Mouse (Mus musculus) liver, embryonic 13.5 days (tissue): Measurements from ENCODE around the gene P4ha2. TPM values are rescaled to one million over a fixed set of nuclear protein-coding genes. Genes with fewer than 3 reads are reported as not detected.

Experiments used
- ATAC-seq: fragments of 200-750 bp; cut with Nextera tagmentation; 2 replicates; pipeline ENCODE4 v1.8.0; 2017; ENCODE audit warnings: low read depth, mild to moderate bottlenecking, moderate number of reproducible peaks, moderate library complexity
- DNase-seq: peaks from one replicate; pipeline ENCODE4 v3.0.0; 2022
- H3K27ac ChIP-seq: fragments of 300-500 bp; sonication (generic); 2 replicates; pipeline ENCODE4 v1.5.1; 2015; ENCODE audit warnings: moderate library complexity, mild to moderate bottlenecking, inconsistent platforms
- H3K27me3 ChIP-seq: fragments of 300-500 bp; sonication (generic); 2 replicates; pipeline ENCODE4 v1.6.1; 2015; ENCODE audit warnings: mild to moderate bottlenecking, inconsistent platforms
- H3K36me3 ChIP-seq: fragments of 300-500 bp; sonication (generic); 2 replicates; pipeline ENCODE4 v1.6.1; 2015; ENCODE audit warnings: mild to moderate bottlenecking, inconsistent platforms
- H3K4me1 ChIP-seq: fragments of 300-500 bp; sonication (generic); replicated peaks from 2 replicates; pipeline ENCODE4 v1.6.1; 2015; ENCODE audit warnings: inconsistent platforms
- H3K4me2 ChIP-seq: fragments of 300-500 bp; sonication (generic); 2 replicates; pipeline ENCODE4 v1.6.1; 2015; ENCODE audit warnings: inconsistent platforms, mild to moderate bottlenecking, moderate library complexity
- H3K4me3 ChIP-seq: fragments of 300-500 bp; sonication (generic); replicated peaks from 2 replicates; pipeline ENCODE4 v1.5.1; 2015; ENCODE audit warnings: mild to moderate bottlenecking, inconsistent platforms
- H3K9ac ChIP-seq: fragments of 300-500 bp; sonication (generic); 2 replicates; pipeline ENCODE4 v1.6.1; 2015; ENCODE audit warnings: mild to moderate bottlenecking, inconsistent platforms
- H3K9me3 ChIP-seq: fragments of 300-500 bp; sonication (generic); replicated peaks from 2 replicates; pipeline ENCODE4 v1.6.1; 2016; ENCODE audit warnings: inconsistent platforms
- WGBS: fragments of 180-500 bp; shearing (Covaris S2); methylation state at CpG from one replicate; pipeline ENCODE4 v1.1.7; 2015; ENCODE audit not compliant: insufficient replicate concordance; 5-methylcytosine and 5-hydroxymethylcytosine counted together
- polyA plus RNA-seq: library from polyadenylated mRNA; unstranded; fragments of >200 nt; fragmentation: Nextera tagmentation; extraction: Ambion mirVana; gene quantifications from 2 replicates; pipeline ENCODE4 v1.2.1, GENCODE M21; 2015

P4ha2 gene
- polyA plus RNA-seq, 1 experiment from 2014 or later: 4.4 TPM

- ATAC-seq (no peak), DNase-seq (no peak)
- no peaks in the 10 kb centered on the region for H3K36me3 ChIP-seq
- H3K4me2 ChIP-seq: no peak overlapping the region
- no peak overlapping the region for H3K4me3 ChIP-seq
- WGBS: 75% methylated on average over 7 of the region's 7 CpGs
- H3K27ac ChIP-seq: no peak overlapping the region
- H3K9me3 ChIP-seq: no peaks in the 10 kb centered on the region
- H3K4me1 ChIP-seq: peaks cover 15% of the 10 kb centered on the region
- no peak overlapping the region for H3K9ac ChIP-seq
- no peaks in the 10 kb centered on the region for H3K27me3 ChIP-seq
These were observed 11.4 kb downstream of the P4ha2 start for GRCm38 (mm10) chr11:54111291-54111690.

DNA sequence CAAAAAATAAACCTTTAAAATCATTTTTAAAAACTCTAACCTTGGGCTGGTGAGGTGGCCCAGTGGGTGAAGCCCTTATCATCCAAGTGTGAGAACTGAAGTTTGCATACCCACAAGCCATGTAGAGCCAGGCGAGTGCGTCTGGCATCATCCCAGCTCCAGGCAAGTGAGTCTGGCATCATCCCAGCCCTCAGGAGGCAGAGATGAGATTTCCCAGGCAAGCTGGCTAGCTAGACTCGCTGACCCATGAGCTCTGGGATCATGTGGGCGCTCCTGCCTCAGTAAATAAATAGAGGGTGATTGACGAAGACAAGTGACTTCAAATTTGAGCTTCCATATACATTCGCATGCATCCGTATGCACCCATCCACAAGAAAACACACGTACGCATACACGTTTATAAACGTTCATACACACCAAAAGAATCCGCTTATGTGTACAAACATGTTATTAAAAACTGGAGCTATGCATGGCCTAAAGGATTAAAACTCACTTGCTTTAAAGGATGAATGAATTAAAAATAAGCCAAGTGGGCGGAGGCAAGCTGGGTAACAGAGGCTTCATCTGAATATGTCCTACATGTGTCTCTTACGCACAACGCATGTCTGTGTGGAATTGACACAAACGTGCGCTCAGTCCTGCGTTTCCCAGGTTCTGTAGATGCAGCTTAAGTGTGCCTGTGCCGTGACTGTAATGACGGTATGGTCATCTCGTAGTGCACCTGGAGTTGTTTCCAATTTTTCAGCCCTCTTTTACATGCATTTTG is 12.3 kb downstream of the P4ha2 start:
- H3K27me3 ChIP-seq: no peaks in the 10 kb centered on the region
- ATAC-seq: no peak
- WGBS: 78% methylated on average over 21 of the region's 21 CpGs
- peaks cover 15% of the 10 kb centered on the region for H3K4me1 ChIP-seq
- no peak overlapping the region for H3K27ac ChIP-seq
- no peaks in the 10 kb centered on the region for H3K36me3 ChIP-seq
- H3K4me2 ChIP-seq: peak overlapping the region; percentile 26
- no peak for DNase-seq
- H3K9me3 ChIP-seq: no peaks in the 10 kb centered on the region
- H3K4me3 ChIP-seq: no peak overlapping the region
- H3K9ac ChIP-seq: 0 out of 2 replicates have a peak overlapping the region, but pooled peaks have one; percentile 23

- ATAC-seq (peak; percentile 94), DNase-seq (peak; percentile 62)
- peak overlapping the region; percentile 26 for H3K4me2 ChIP-seq
- WGBS: under 1% methylated on average over 10 of the region's 10 CpGs
- H3K27me3 ChIP-seq: no peaks in the 10 kb centered on the region; the same call in 1 of the 2 replicates
- 0 out of 2 replicates have a peak overlapping the region, but pooled peaks have one; percentile 23 for H3K9ac ChIP-seq
- H3K9me3 ChIP-seq: no peaks in the 10 kb centered on the region
- H3K4me1 ChIP-seq: peaks cover 15% of the 10 kb centered on the region
- H3K4me3 ChIP-seq: 0 out of 2 replicates have a peak overlapping the region, but pooled peaks have one; percentile 6
- H3K27ac ChIP-seq: no peak overlapping the region
- no peaks in the 10 kb centered on the region for H3K36me3 ChIP-seq
These were observed 13.0 kb downstream of the P4ha2 start for GRCm38 (mm10) chr11:54112920-54113319.

DNA sequence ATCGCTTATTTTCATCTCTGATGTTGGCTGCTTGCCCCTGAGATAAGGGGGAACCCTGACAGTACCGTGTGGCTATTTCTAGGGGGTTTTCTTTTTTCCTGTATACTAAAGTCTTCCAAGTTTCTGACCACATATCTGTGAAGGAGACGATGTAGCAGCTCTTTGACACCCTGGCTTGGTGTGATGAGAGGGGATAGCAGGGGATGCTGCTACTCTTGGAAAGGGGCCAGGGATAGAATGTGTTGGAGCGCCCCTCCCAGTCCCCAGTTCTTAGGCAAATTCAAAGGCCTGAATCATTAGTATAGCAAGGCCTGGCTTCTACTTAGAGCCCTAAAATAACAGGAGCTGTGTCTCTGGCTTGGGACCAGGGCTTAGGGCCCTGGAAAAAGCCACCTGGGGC is 13.5 kb downstream of the P4ha2 start:
- H3K27me3 ChIP-seq: no peaks in the 10 kb centered on the region; the same call in 1 of the 2 replicates
- no peaks in the 10 kb centered on the region for H3K9me3 ChIP-seq
- no peak for ATAC-seq
- no peak overlapping the region for H3K9ac ChIP-seq
- peaks cover 15% of the 10 kb centered on the region for H3K4me1 ChIP-seq
- WGBS: 25% methylated on average over 4 of the region's 4 CpGs
- 0 out of 2 replicates have a peak overlapping the region, but pooled peaks have one; percentile 6 for H3K4me3 ChIP-seq
- no peaks in the 10 kb centered on the region for H3K36me3 ChIP-seq
- H3K4me2 ChIP-seq: peak overlapping the region; percentile 26
- no peak overlapping the region for H3K27ac ChIP-seq
- no peak for DNase-seq

DNA sequence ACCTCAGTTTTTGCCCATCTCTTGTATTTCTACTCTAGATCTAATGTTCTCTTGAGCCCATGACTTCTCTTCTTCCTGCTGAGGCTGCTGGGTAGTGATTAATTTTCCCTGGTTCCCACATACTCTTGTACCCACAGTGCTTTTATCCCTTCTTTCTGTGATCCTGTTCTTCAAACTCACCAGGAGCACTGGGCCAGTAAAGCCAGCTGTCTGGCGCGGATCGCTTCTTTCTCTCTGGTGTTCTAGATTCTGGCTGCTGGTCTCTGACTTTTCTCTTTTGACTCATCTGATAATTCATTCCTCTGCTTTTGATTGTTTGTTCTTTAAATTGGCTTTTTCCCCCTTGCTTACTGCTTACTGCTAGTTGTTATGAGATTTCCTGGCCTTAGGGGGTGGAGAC is 14.9 kb downstream of the P4ha2 start:
- no peak overlapping the region for H3K27ac ChIP-seq
- H3K36me3 ChIP-seq: peaks cover 1% of the 10 kb centered on the region; the same call in 1 of the 2 replicates
- ATAC-seq (no peak), DNase-seq (no peak)
- H3K9ac ChIP-seq: no peak overlapping the region
- H3K9me3 ChIP-seq: no peaks in the 10 kb centered on the region
- H3K27me3 ChIP-seq: peaks cover 3% of the 10 kb centered on the region; the same call in 1 of the 2 replicates
- H3K4me3 ChIP-seq: no peak overlapping the region
- WGBS: 87% methylated on average over 3 of the region's 3 CpGs
- H3K4me2 ChIP-seq: no peak overlapping the region
- peaks cover 15% of the 10 kb centered on the region for H3K4me1 ChIP-seq

GRCm38 (mm10) chr11:54115301-54115700 is 15.4 kb downstream of the P4ha2 start:
- Histone ChIP-seq H3K4me2 (no peak overlapping the region), H3K36me3 (peaks cover 5% of the 10 kb centered on the region; the same call in 1 of the 2 replicates), H3K27ac (no peak overlapping the region), H3K9ac (no peak overlapping the region), H3K4me3 (no peak overlapping the region), H3K27me3 (peaks cover 3% of the 10 kb centered on the region; the same call in 1 of the 2 replicates), H3K9me3 (no peaks in the 10 kb centered on the region), H3K4me1 (peaks cover 15% of the 10 kb centered on the region)
- DNase-seq (no peak), ATAC-seq (no peak)
- 76% methylated on average over 8 of the region's 8 CpGs for WGBS

GRCm38 (mm10) chr11:54115911-54116310 is 16.0 kb downstream of the P4ha2 start:
- Histone ChIP-seq H3K4me1 (peaks cover 15% of the 10 kb centered on the region), H3K36me3 (peaks cover 5% of the 10 kb centered on the region; the same call in 1 of the 2 replicates), H3K4me3 (no peak overlapping the region), H3K9me3 (no peaks in the 10 kb centered on the region), H3K27ac (no peak overlapping the region), H3K4me2 (no peak overlapping the region), H3K9ac (no peak overlapping the region), H3K27me3 (peaks cover 3% of the 10 kb centered on the region; the same call in 1 of the 2 replicates)
- DNase-seq (no peak), ATAC-seq (no peak)
- 75% methylated on average over 3 of the region's 3 CpGs for WGBS

DNA sequence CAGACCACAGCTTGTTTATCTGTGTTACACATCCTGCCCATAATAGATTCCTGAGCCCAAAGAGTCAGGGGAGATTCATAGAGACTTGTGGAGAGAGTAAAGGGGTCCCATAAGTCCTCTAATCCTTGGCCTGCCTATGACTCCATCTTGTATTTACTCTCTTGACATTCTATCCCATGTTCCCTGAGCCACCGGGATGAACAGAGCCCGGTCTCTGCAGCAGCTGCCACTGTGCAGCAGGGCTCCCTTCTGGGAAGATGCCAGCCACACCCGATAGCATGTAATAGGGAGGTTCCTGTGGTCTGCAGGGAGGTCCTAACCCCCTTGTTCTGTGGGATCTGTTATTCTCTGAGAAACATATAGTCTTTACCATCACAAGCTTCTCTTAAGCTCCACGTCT is 16.5 kb downstream of the P4ha2 start:
- peaks cover 15% of the 10 kb centered on the region for H3K4me1 ChIP-seq
- H3K9me3 ChIP-seq: no peaks in the 10 kb centered on the region
- H3K4me3 ChIP-seq: no peak overlapping the region
- no peak overlapping the region for H3K9ac ChIP-seq
- no peak for DNase-seq
- peaks cover 5% of the 10 kb centered on the region; the same call in 1 of the 2 replicates for H3K36me3 ChIP-seq
- no peak for ATAC-seq
- WGBS: 53% methylated on average over 4 of the region's 4 CpGs
- peaks cover 3% of the 10 kb centered on the region; the same call in 1 of the 2 replicates for H3K27me3 ChIP-seq
- H3K4me2 ChIP-seq: no peak overlapping the region
- no peak overlapping the region for H3K27ac ChIP-seq

DNA sequence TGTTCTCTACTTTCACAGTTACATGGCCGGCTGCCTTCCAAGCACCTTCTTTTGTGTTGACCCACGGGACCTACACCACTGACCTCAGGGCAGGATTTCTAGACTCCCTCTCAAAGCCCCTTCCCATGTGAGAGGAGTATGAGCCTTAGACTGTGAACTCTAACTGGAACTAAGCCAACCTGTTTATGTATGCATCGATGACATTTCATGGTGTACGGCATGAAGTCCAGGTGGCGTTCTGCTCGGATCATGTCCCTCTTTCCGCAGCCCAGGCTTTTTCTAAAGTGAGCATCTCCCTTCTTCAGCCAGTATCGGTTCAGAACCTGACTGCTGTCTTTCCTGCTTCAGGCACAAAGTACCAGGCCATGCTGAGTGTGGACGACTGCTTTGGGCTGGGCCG is 17.2 kb downstream of the P4ha2 start:
- H3K27me3 ChIP-seq: peaks cover 3% of the 10 kb centered on the region; the same call in 1 of the 2 replicates
- H3K4me3 ChIP-seq: no peak overlapping the region
- no peak overlapping the region for H3K9ac ChIP-seq
- WGBS: 73% methylated on average over 10 of the region's 10 CpGs
- H3K4me2 ChIP-seq: no peak overlapping the region
- no peak for ATAC-seq
- peaks cover 5% of the 10 kb centered on the region; the same call in 1 of the 2 replicates for H3K36me3 ChIP-seq
- peaks cover 15% of the 10 kb centered on the region for H3K4me1 ChIP-seq
- no peak overlapping the region for H3K27ac ChIP-seq
- H3K9me3 ChIP-seq: no peaks in the 10 kb centered on the region
- no peak for DNase-seq

- WGBS: 69% methylated on average over 12 of the region's 12 CpGs
- Histone ChIP-seq H3K9ac (no peak overlapping the region), H3K27me3 (peaks cover 3% of the 10 kb centered on the region; the same call in 1 of the 2 replicates), H3K4me1 (no peaks in the 10 kb centered on the region), H3K27ac (no peak overlapping the region), H3K36me3 (peaks cover 5% of the 10 kb centered on the region; the same call in 1 of the 2 replicates), H3K4me2 (no peak overlapping the region), H3K4me3 (no peak overlapping the region), H3K9me3 (no peaks in the 10 kb centered on the region)
- DNase-seq (no peak), ATAC-seq (no peak)
These were observed 19.2 kb downstream of the P4ha2 start for GRCm38 (mm10) chr11:54119126-54119525.

DNA sequence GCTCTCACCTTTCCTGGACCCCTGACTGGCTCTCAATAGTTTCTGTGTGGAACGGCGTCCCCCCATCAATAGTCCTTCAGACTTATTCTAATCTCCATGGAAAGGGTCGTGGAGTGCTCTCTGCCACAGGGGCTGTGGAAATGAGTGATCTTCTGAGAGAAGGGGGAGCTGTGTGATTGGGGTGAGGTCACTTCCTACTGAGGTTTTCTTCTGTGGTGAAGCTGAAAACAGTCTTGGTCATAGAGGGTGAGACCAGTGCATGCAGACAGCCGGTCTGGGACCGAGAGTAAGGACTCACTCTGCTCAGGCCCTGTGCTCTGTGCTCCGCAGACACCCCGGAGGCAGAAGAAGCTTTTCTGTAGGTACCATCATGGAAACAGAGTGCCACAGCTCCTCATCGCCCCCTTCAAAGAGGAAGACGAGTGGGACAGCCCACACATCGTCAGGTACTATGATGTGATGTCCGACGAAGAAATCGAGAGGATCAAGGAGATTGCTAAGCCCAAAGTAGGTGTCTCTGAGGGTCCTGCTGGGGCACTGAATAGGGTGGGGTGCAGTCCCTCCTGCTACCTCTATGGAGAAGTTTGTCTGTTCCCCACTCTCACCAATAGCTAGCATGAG is 20.0 kb downstream of the P4ha2 start:
- Histone ChIP-seq H3K27ac (no peak overlapping the region), H3K9ac (no peak overlapping the region), H3K27me3 (peaks cover 3% of the 10 kb centered on the region; the same call in 1 of the 2 replicates), H3K4me2 (no peak overlapping the region), H3K4me1 (no peaks in the 10 kb centered on the region), H3K9me3 (no peaks in the 10 kb centered on the region), H3K4me3 (no peak overlapping the region), H3K36me3 (peaks cover 5% of the 10 kb centered on the region; the same call in 1 of the 2 replicates)
- DNase-seq: no peak
- no peak for ATAC-seq
- WGBS: 61% methylated on average over 13 of the region's 13 CpGs
